ENCODE assay signal across 7 mouse cellular contexts in genomic region chr12:27060899-27061762, GRCm38 (mm10).
DNase-seq lines count a peak whose midpoint lies in the region; ATAC-seq and TF ChIP-seq lines count a peak whose summit lies in the region.

No protein-coding gene starts in this region.

- H3K36me3 ChIP-seq in forebrain, embryonic 11.5 days (ENCODE audit: control insufficient read depth, insufficient read depth, low read length): no peaks in the 10 kb centered on the region
- H3K36me3 ChIP-seq in hindbrain, embryonic 16.5 days (ENCODE audit: control insufficient read depth, insufficient read depth, low read length): no peaks in the 10 kb centered on the region
- no peaks in the 10 kb centered on the region for H3K36me3 ChIP-seq in liver, embryonic 14.5 days (replicated peaks; ENCODE audit: control insufficient read depth, insufficient read depth, low read depth)

- no peak for TF ChIP-seq CTCF in liver, embryonic 14.5 days (IDR thresholded peaks at IDR 0.05; ENCODE audit: low read depth)

- peak overlapping the region; percentile 43 for H3K4me2 ChIP-seq in forebrain, embryonic 11.5 days (ENCODE audit: low read depth, low read length, severe bottlenecking)
- peak overlapping the region; percentile 61 for H3K4me2 ChIP-seq in hindbrain, embryonic 16.5 days (ENCODE audit: low read length)
- peak overlapping the region; percentile 45; the same call in 1 of the 2 replicates for H3K4me2 ChIP-seq in liver, embryonic 14.5 days (ENCODE audit: low read depth)

- TF ChIP-seq EP300 in liver, embryonic 14.5 days (IDR thresholded peaks at IDR 0.05; ENCODE audit: low read depth): no peak

- H3K9ac ChIP-seq in forebrain, embryonic 11.5 days (ENCODE audit: low read length): peak overlapping the region; percentile 57
- H3K9ac ChIP-seq in hindbrain, embryonic 16.5 days (ENCODE audit: low read depth, low read length): peak overlapping the region; percentile 55
- no peak overlapping the region for H3K9ac ChIP-seq in liver, embryonic 14.5 days (replicated peaks)

- no peaks in the 10 kb centered on the region for H3K27me3 ChIP-seq in forebrain, embryonic 11.5 days (ENCODE audit: control insufficient read depth, insufficient read depth, low read length)
- no peaks in the 10 kb centered on the region for H3K27me3 ChIP-seq in hindbrain, embryonic 16.5 days (replicated peaks; ENCODE audit: control insufficient read depth, insufficient read depth, low read length)
- H3K27me3 ChIP-seq in liver, embryonic 14.5 days (ENCODE audit: control insufficient read depth, insufficient read depth, low read length): no peaks in the 10 kb centered on the region

- H3K27ac ChIP-seq in forebrain, embryonic 11.5 days (ENCODE audit: low read depth, low read length): peak overlapping the region; percentile 87
- H3K27ac ChIP-seq in hindbrain, embryonic 16.5 days (ENCODE audit: low read depth, low read length): peak overlapping the region; percentile 96
- no peak overlapping the region for H3K27ac ChIP-seq in liver, embryonic 14.5 days

- H3K4me1 ChIP-seq in forebrain, embryonic 11.5 days (replicated peaks; ENCODE audit: control insufficient read depth, insufficient read depth, low read length): peaks cover 38% of the 10 kb centered on the region
- peaks cover 52% of the 10 kb centered on the region for H3K4me1 ChIP-seq in hindbrain, embryonic 16.5 days (ENCODE audit: control insufficient read depth, insufficient read depth, low read depth, low read length)
- H3K4me1 ChIP-seq in liver, embryonic 14.5 days (replicated peaks; ENCODE audit: control insufficient read depth in 2 of 2, insufficient read depth in 2 of 2, low read length in 1 of 2): peaks cover 0 to 12% of the 10 kb centered on the region in 2 experiments; a peak in 2 of 4 replicates

- no peaks in the 10 kb centered on the region for H3K9me3 ChIP-seq in forebrain, embryonic 11.5 days (ENCODE audit: control insufficient read depth, low read length)
- no peaks in the 10 kb centered on the region for H3K9me3 ChIP-seq in hindbrain, embryonic 16.5 days (ENCODE audit: control insufficient read depth, low read length)
- no peaks in the 10 kb centered on the region for H3K9me3 ChIP-seq in liver, embryonic 14.5 days (ENCODE audit: control insufficient read depth, low read length)

- 4% methylated on average over 17 of the region's 17 CpGs for WGBS in forebrain, embryonic 11.5 days
- WGBS in hindbrain, embryonic 16.5 days: 5% methylated on average over 17 of the region's 17 CpGs
- WGBS in liver, embryonic 14.5 days (ENCODE audit: insufficient replicate concordance): 25% methylated on average over 17 of the region's 17 CpGs

- DNase-seq in layer of hippocampus, adult 11-12 months (ENCODE audit: low spot score): peak; percentile 26
- DNase-seq in layer of hippocampus, adult 9-10 months (ENCODE audit: low spot score): no peak
- DNase-seq in forebrain, embryonic 11.5 days (ENCODE audit: low spot score): peak; percentile 66
- no peak for DNase-seq in liver, embryonic 14.5 days (ENCODE audit: low read depth in 3 of 3, low spot score in 3 of 3)
- peak; percentile 5 for DNase-seq in yolk sac, embryonic 10.5 days (ENCODE audit: low spot score)
- DNase-seq in cerebellum, adult 8-10 months: no peak

- peak; percentile 45; the same call in 1 of the 2 replicates for ATAC-seq in forebrain, embryonic 11.5 days (replicated peaks; ENCODE audit: low FRiP score)
- peak; percentile 52 for ATAC-seq in hindbrain, embryonic 16.5 days
- ATAC-seq in liver, embryonic 14.5 days (ENCODE audit: insufficient read depth): peak; percentile 53; the same call in 1 of the 2 replicates

- H3K4me3 ChIP-seq in forebrain, embryonic 11.5 days (ENCODE audit: low read depth, low read length): peak overlapping the region; percentile 5; the same call in 1 of the 2 replicates
- H3K4me3 ChIP-seq in hindbrain, embryonic 16.5 days (ENCODE audit: low read length): no peak overlapping the region; the same call in 1 of the 2 replicates
- no peak overlapping the region for H3K4me3 ChIP-seq in liver, embryonic 14.5 days (ENCODE audit: insufficient read depth in 1 of 2, low read depth in 2 of 2, low read length in 2 of 2)

Comparison
In these comparisons a context has a peak if more than half of its experiments do, and no peak if none do; other contexts are left out.
1. DNase-seq: peak in layer of hippocampus, adult 11-12 months (single experiment), forebrain, embryonic 11.5 days (single experiment) and yolk sac, embryonic 10.5 days (single experiment); none in layer of hippocampus, adult 9-10 months (single experiment), liver, embryonic 14.5 days (0 of 3) and cerebellum, adult 8-10 months (single experiment).
2. Peak in every context shown above with its lines, with median percentiles within 50 percentile points of each other: ATAC-seq and H3K4me2 ChIP-seq.